Mouse (Mus musculus): ENCODE results near the gene Kif5c. TPM values are rescaled to one million over a fixed set of nuclear protein-coding genes. Genes with fewer than 3 reads are reported as not detected.

Gene Kif5c
- polyA plus RNA-seq (2012; rRNA removed) (4.9 and 5.3 TPM in 2 replicates), polyA plus RNA-seq (2014; fragmentation: Nextera tagmentation; extraction: Ambion mirVana) (4.5 and 5.8 TPM in 2 replicates)

DNA sequence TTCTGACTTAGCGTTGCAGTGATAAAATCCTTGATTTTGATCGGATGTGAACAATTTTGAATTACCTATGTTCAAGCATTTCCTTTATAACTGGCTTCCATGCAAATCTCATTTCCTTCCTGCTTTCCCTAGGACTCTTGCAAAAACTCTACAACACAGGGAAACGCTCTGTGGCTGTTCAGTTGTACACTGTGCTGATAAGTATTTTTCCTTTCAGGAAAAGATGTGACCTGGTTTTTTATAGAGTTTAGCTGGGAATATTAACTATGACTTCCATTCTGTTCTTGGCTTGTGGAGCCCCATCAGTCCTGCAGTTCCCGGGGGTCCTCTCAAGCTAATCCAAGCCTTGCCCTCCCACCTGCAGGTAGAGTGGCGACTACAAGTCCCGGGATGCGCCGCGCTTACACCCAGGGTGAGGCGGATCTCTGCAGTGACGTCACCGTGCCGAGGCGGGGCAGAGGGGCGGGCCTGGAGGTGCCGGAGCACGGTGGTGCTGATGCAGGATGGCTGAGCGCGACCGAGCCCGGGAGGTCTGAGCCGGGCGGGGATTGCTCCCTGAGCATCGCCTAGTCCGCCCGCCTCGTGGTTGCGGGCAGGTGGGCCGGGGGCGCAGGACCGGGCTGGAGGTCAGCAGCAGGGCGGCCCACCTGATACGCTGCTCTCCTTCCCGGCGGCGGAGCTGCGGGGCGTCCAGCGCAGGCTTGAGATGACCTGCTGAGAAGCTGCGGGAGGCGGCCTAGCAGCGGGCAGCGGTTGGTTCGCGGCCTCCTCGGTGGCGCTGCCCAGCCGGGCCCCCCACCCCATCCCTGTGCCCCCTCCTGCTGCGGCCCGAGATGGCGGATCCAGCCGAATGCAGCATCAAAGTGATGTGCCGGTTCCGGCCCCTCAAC is at the start of gene Kif5c:
Gene Kif5c (plus strand): TSS at position 470 of the 890 bp plus-strand sequence.
- WGBS = 5% methylated on average over 41 of the region's 54 CpGs
- H3K4me3 ChIP-seq (replicated peaks; ENCODE audit: low read length) = peak within 1 kb of the TSS; percentile 69
- H3K9ac ChIP-seq (ENCODE audit: low read depth, low read length, severe bottlenecking) = peak within 1 kb of the TSS; percentile 65
- peak within 1 kb of the TSS; percentile 89 for H3K4me2 ChIP-seq (replicated peaks; ENCODE audit: low read depth, low read length, severe bottlenecking)
- TF ChIP-seq POLR2A (IDR thresholded peaks at IDR 0.05; ENCODE audit: borderline replicate concordance, extremely low read depth, insufficient read depth, insufficient read length) = peak; percentile 63; the same call in 1 of the 2 replicates
- peak; percentile 81 for DNase-seq (ENCODE audit: low spot score)
- H3K27ac ChIP-seq (replicated peaks; ENCODE audit: low read depth, low read length) = no peak within 1 kb of the TSS
- ATAC-seq (ENCODE audit: low FRiP score, low read depth) = peak; percentile 97
- peaks cover 10% of the 10 kb centered on the region for H3K4me1 ChIP-seq (ENCODE audit: control insufficient read depth, insufficient read depth, low read length)
- no peaks in the 10 kb centered on the region for H3K9me3 ChIP-seq (ENCODE audit: control insufficient read depth, low read length)
- H3K36me3 ChIP-seq (ENCODE audit: control insufficient read depth, insufficient read depth, low read length) = no peaks in the 10 kb centered on the region
- H3K27me3 ChIP-seq (ENCODE audit: control insufficient read depth, insufficient read depth, low read length) = no peaks in the 10 kb centered on the region

DNA sequence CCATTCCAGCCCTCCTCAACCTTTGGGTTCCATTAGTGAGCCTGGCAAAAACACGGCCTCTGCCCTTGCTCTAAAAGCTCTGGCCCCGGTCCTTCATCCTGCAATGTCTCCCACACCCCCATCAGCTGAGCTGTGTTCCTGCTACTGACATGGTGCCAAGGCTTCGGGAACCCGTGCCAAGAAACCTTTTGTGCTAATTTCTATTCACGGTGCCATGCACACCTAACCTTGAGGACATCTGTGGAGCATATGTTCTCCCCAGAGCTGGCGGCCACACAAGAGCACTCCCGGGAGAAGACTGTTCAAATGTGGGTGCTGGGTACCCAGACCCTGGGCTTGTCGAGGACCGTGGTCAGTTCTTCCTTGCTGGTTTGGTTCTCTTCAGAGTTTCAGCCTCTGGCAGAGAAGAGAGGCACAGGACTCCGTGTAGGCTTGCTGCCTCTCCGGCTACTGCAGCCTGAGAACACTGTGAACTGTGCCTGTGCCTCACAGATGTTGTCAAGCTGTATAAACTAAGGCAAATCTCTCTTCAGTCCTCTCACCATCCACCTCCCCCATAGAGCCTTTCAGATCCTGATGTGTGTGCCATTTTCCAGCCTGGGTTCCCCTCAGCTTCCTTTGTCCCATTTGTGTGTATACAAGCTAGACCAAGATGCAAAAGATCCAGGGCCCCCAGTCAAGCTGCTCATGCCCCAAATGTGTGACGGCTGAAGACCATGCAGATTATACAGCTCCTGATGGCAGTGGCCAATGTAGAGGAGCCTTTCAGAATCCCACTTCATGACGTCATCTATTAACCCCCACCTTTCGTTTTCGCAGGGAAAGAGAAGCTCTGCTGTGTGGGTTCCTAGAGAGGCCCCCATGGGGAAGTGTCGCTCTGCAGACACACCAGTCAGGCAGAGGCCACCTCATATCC is 49.0 kb upstream of the Kif5c start:
- Histone ChIP-seq H3K27me3 (ENCODE audit: control insufficient read depth, insufficient read depth, low read length) (no peaks in the 10 kb centered on the region), H3K4me2 (replicated peaks; ENCODE audit: low read depth, low read length, severe bottlenecking) (peak overlapping the region; percentile 16; the same call in 1 of the 2 replicates), H3K27ac (replicated peaks; ENCODE audit: low read depth, low read length) (0 out of 2 replicates have a peak overlapping the region, but pooled peaks have one; percentile 62), H3K9me3 (ENCODE audit: control insufficient read depth, low read length) (no peaks in the 10 kb centered on the region), H3K36me3 (ENCODE audit: control insufficient read depth, insufficient read depth, low read length) (no peaks in the 10 kb centered on the region), H3K9ac (ENCODE audit: low read depth, low read length, severe bottlenecking) (no peak overlapping the region), H3K4me1 (ENCODE audit: control insufficient read depth, insufficient read depth, low read length) (peaks cover 34% of the 10 kb centered on the region), H3K4me3 (replicated peaks; ENCODE audit: low read length) (no peak overlapping the region)
- DNase-seq (ENCODE audit: low spot score) (peak; percentile 55), ATAC-seq (ENCODE audit: low FRiP score, low read depth) (peak; percentile 60)
- 29% methylated on average over 16 of the region's 16 CpGs for WGBS
- TF ChIP-seq POLR2A (IDR thresholded peaks at IDR 0.05; ENCODE audit: borderline replicate concordance, extremely low read depth, insufficient read depth, insufficient read length) = no peak

DNA sequence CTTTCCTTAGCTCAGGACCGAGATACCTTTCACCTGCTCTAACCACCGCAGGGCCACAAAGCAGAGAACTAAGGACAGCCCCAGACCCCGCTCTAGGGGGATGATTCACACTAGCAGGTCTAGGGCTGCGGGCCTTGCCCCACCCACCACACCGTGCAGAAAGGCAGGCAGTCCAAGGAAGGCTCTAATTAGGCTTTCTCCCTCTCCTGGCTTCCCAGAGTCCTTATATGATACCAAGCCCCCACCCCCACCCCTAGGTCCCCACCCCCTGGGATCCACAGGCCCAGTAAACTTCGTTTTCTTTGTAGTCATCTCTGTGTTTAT is 48.4 kb upstream of the Kif5c start:
- 0 out of 2 replicates have a peak, but pooled peaks have one; percentile 1 for ATAC-seq (ENCODE audit: low FRiP score, low read depth)
- Histone ChIP-seq H3K4me2 (replicated peaks; ENCODE audit: low read depth, low read length, severe bottlenecking) (0 out of 2 replicates have a peak overlapping the region, but pooled peaks have one; percentile 8), H3K27me3 (ENCODE audit: control insufficient read depth, insufficient read depth, low read length) (no peaks in the 10 kb centered on the region), H3K27ac (replicated peaks; ENCODE audit: low read depth, low read length) (no peak overlapping the region), H3K36me3 (ENCODE audit: control insufficient read depth, insufficient read depth, low read length) (no peaks in the 10 kb centered on the region), H3K9ac (ENCODE audit: low read depth, low read length, severe bottlenecking) (no peak overlapping the region), H3K4me1 (ENCODE audit: control insufficient read depth, insufficient read depth, low read length) (peaks cover 34% of the 10 kb centered on the region), H3K9me3 (ENCODE audit: control insufficient read depth, low read length) (no peaks in the 10 kb centered on the region), H3K4me3 (replicated peaks; ENCODE audit: low read length) (no peak overlapping the region)
- WGBS = 41% methylated on average over 6 of the region's 6 CpGs
- no peak for DNase-seq (ENCODE audit: low spot score)
- no peak for TF ChIP-seq POLR2A (IDR thresholded peaks at IDR 0.05; ENCODE audit: borderline replicate concordance, extremely low read depth, insufficient read depth, insufficient read length)

DNA sequence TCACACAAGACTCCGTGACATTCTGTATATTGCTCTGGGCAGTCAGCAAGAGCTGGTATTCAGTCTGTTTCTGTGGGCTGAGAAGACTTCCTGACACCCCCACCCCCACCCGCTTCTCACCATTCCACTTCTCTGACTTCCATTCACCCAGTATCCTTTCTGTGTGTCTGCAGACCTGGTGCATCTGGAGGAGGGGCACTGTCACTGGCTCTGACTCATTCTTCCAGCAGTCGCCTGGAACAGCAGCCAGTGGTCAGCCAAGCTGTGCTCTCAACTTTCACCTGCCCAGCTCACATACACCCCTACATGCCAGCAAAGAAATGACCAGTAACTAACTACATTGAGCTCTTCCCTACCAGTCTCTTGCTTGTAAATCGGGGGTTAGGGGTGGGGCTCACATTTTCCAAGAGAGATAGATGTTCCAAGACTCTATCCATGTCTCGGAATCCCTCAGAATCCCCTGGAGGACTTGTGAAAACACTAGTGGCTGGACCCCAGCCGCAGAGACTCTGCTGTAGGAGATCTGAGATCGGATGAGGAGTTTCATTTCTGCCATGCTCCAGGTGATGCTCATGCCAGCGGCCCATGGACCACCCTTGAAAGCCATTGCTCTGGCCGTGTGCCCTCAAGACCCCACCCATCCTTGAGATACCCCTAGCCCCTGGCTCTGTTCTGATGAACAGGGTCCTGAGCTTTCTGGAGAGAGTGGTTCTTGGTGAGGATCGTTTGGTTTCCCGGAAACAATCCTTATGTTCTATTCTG is 47.8 kb upstream of the Kif5c start:
- DNase-seq (ENCODE audit: low spot score) = no peak
- no peak overlapping the region for H3K27ac ChIP-seq (replicated peaks; ENCODE audit: low read depth, low read length)

More for the DNA sequence above, 47.8 kb upstream of the Kif5c start:
- H3K36me3 ChIP-seq (ENCODE audit: control insufficient read depth, insufficient read depth, low read length) = no peaks in the 10 kb centered on the region
- 71% methylated on average over 11 of the region's 11 CpGs for WGBS
- no peaks in the 10 kb centered on the region for H3K9me3 ChIP-seq (ENCODE audit: control insufficient read depth, low read length)
- no peaks in the 10 kb centered on the region for H3K27me3 ChIP-seq (ENCODE audit: control insufficient read depth, insufficient read depth, low read length)
- H3K4me2 ChIP-seq (replicated peaks; ENCODE audit: low read depth, low read length, severe bottlenecking) = no peak overlapping the region; the same call in 1 of the 2 replicates
- no peak for TF ChIP-seq POLR2A (IDR thresholded peaks at IDR 0.05; ENCODE audit: borderline replicate concordance, extremely low read depth, insufficient read depth, insufficient read length)
- no peak overlapping the region for H3K4me3 ChIP-seq (replicated peaks; ENCODE audit: low read length)
- peaks cover 34% of the 10 kb centered on the region for H3K4me1 ChIP-seq (ENCODE audit: control insufficient read depth, insufficient read depth, low read length)
- ATAC-seq (ENCODE audit: low FRiP score, low read depth) = no peak
- no peak overlapping the region for H3K9ac ChIP-seq (ENCODE audit: low read depth, low read length, severe bottlenecking)
